Mouse (Mus musculus) lung, adult 2 months (tissue): Measurements from ENCODE around the gene Lrrc57.

ENCODE experiments used
- CTCF ChIP-seq: fragments of 200-500 bp; IDR thresholded peaks from 2 replicates; pipeline ENCODE4 v1.5.1; 2011; ENCODE audit warnings: mild to moderate bottlenecking, low read length, control low read depth; ENCODE audit not compliant: insufficient read depth
- POLR2A ChIP-seq: fragments of 200-500 bp; IDR thresholded peaks from 2 replicates; pipeline ENCODE4 v1.6.1; 2011; ENCODE audit warnings: low read depth, mild to moderate bottlenecking, control low read depth, low read length, borderline replicate concordance; ENCODE audit errors: extremely low read depth

DNA sequence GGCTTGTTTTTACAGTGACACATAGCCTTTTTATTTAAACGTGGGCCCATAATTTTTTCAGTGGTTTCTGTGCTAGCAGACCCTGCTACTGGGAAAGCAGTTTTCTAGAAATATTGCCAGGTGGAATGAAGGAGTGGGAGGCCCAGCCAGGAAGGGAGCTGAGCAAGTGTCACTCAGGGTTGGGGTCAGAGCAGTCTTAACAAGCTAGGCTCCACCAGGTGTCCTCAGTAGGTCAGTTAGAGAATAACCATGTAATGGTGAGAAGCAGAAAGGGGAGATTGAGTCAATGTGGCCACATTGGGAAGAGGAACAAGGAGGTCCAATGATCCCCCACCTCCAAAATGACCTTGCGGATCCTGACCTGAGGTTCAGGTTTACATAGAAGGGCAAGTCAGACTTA is 45.4 kb upstream of the Lrrc57 start:
- TF ChIP-seq POLR2A (no peak), CTCF (no peak)
